ENCODE assay signal across 8 mouse cellular contexts in genomic region chr19:44292941-44293768, GRCm38 (mm10). TPM values are rescaled to one million over a fixed set of nuclear protein-coding genes. Genes with fewer than 3 reads are reported as not detected.
DNase-seq lines count a peak whose midpoint lies in the region; ATAC-seq and TF ChIP-seq lines count a peak whose summit lies in the region.

Gene Scd2 (plus strand): TSS chr19:44293674.

- WGBS in heart, embryonic 15.5 days: 2% methylated on average over 21 of the region's 21 CpGs
- 3% methylated on average over 21 of the region's 21 CpGs for WGBS in midbrain, embryonic 15.5 days

- peak within 1 kb of the TSS; percentile 77 for H3ac ChIP-seq in C2C12 (ENCODE audit: control insufficient read depth, insufficient read length, low read depth)

- H3K9ac ChIP-seq in heart, embryonic 15.5 days: peak within 1 kb of the TSS; percentile 84
- H3K9ac ChIP-seq in midbrain, embryonic 15.5 days: peak within 1 kb of the TSS; percentile 96

- H3K79me3 ChIP-seq in C2C12 (ENCODE audit: low read depth): peaks cover 43% of the 10 kb centered on the region

- H3K4me2 ChIP-seq in heart, embryonic 15.5 days: peak within 1 kb of the TSS; percentile 94
- H3K4me2 ChIP-seq in midbrain, embryonic 15.5 days: peak within 1 kb of the TSS; percentile 89

- no peaks in the 10 kb centered on the region for H3K27me3 ChIP-seq in C2C12 (ENCODE audit: control insufficient read depth, insufficient read depth, insufficient read length)
- H3K27me3 ChIP-seq in heart, embryonic 15.5 days: no peaks in the 10 kb centered on the region
- no peaks in the 10 kb centered on the region for H3K27me3 ChIP-seq in midbrain, embryonic 15.5 days (replicated peaks)

- H3K36me3 ChIP-seq in C2C12 (ENCODE audit: control insufficient read depth, insufficient read depth): peaks cover 33% of the 10 kb centered on the region
- peaks cover 12% of the 10 kb centered on the region for H3K36me3 ChIP-seq in heart, embryonic 15.5 days
- H3K36me3 ChIP-seq in midbrain, embryonic 15.5 days (replicated peaks): no peaks in the 10 kb centered on the region; the same call in 1 of the 2 replicates

- no peak for DNase-seq in frontal cortex, adult 2 months (ENCODE audit: extremely low spot score in 1 of 2, low spot score in 1 of 2)
- peak in 1 of 2 experiments; percentile 41 for DNase-seq in left cerebral cortex, postnatal 10 days (ENCODE audit: extremely low spot score in 1 of 2, low spot score in 2 of 2)
- DNase-seq in urinary bladder, postnatal 14 days (ENCODE audit: low spot score): no peak

- intact Hi-C loops in left cerebral cortex, postnatal 10 days (cut with DNase I): no loop called here

- no peak; the same call in 1 of the 2 replicates for ATAC-seq in frontal cortex, adult (ENCODE audit: low TSS enrichment)
- ATAC-seq in common myeloid progenitor, adult 5-6 weeks (replicated peaks; ENCODE audit: low read depth, poor library complexity, severe bottlenecking): peak; percentile 20; the same call in 1 of the 2 replicates
- peak; percentile 26 for ATAC-seq in heart, embryonic 15.5 days (replicated peaks; ENCODE audit: insufficient number of reproducible peaks, insufficient read depth, low FRiP score, low read depth)
- peak; percentile 57; the same call in 1 of the 2 replicates for ATAC-seq in midbrain, embryonic 15.5 days (replicated peaks)

- peak within 1 kb of the TSS; percentile 99 for H3K27ac ChIP-seq in heart, embryonic 15.5 days
- H3K27ac ChIP-seq in midbrain, embryonic 15.5 days: peak within 1 kb of the TSS; percentile 97

- peak within 1 kb of the TSS; percentile 85 for H3K4me3 ChIP-seq in C2C12 (ENCODE audit: insufficient read depth, poor library complexity, severe bottlenecking)
- peak within 1 kb of the TSS; percentile 80 for H3K4me3 ChIP-seq in heart, embryonic 15.5 days
- H3K4me3 ChIP-seq in midbrain, embryonic 15.5 days: peak within 1 kb of the TSS; percentile 89

- no peaks in the 10 kb centered on the region for H3K9me3 ChIP-seq in heart, embryonic 15.5 days (replicated peaks)
- no peaks in the 10 kb centered on the region for H3K9me3 ChIP-seq in midbrain, embryonic 15.5 days

- no peak for TF ChIP-seq CTCF in C2C12 (IDR thresholded peaks at IDR 0.05; ENCODE audit: control insufficient read depth, insufficient read depth, insufficient read length)

- peaks cover 54% of the 10 kb centered on the region for H3K4me1 ChIP-seq in heart, embryonic 15.5 days (replicated peaks)
- peaks cover 49% of the 10 kb centered on the region for H3K4me1 ChIP-seq in midbrain, embryonic 15.5 days

- peaks cover 44% of the 10 kb centered on the region for H3K79me2 ChIP-seq in C2C12 (ENCODE audit: control insufficient read depth, insufficient read depth)

TF ChIP-seq in C2C12, 6 proteins besides CTCF, POLR2A, EP300 and RAD21:
- TF ChIP-seq MYOD1 (IDR thresholded peaks at IDR 0.05; ENCODE audit: control insufficient read depth, insufficient read length, low read depth) (no peak), MYOG (IDR thresholded peaks at IDR 0.05; ENCODE audit: control insufficient read depth, extremely low read depth, insufficient read length) (no peak), USF1 (IDR thresholded peaks at IDR 0.05; ENCODE audit: low read depth) (no peak), FOSL1 (IDR thresholded peaks at IDR 0.05; ENCODE audit: insufficient read depth, low read length, poor library complexity, severe bottlenecking) (no peak), MAX (IDR thresholded peaks at IDR 0.05) (peak; percentile 41), CEBPB (IDR thresholded peaks at IDR 0.05; ENCODE audit: low read depth) (no peak)

RNA-seq across cellular contexts. Expression of gene Scd2, which starts in this region (rescaled TPM):
- 626 and 656 TPM in 2 replicates for polyA plus RNA-seq in frontal cortex, adult 2 months (2012; rRNA removed)
- polyA plus RNA-seq in C2C12 (2012; fragmentation: generic; extraction: Trizol): 144 TPM
- total RNA-seq in common myeloid progenitor, adult 5-6 weeks (2017): 115 and 135 TPM in 2 replicates
- polyA plus RNA-seq in heart, embryonic 15.5 days (2015; fragmentation: Nextera tagmentation; extraction: Ambion mirVana): 131 and 164 TPM in 2 replicates
- total RNA-seq in left cerebral cortex, postnatal 10 days (2021): 100 to 1,000 TPM; 603 to 619 TPM
- polyA plus RNA-seq in midbrain, embryonic 15.5 days (2015; fragmentation: Nextera tagmentation; extraction: Ambion mirVana): 251 and 253 TPM in 2 replicates
